Mouse (Mus musculus) ES-Bruce4 (cell line): ENCODE results near the gene Serpina3m.

Source experiments
- CTCF ChIP-seq: IDR thresholded peaks from one replicate; pipeline ENCODE4 v1.8.1; 2011; ENCODE audit warnings: low read depth, low read length
- POLR2A ChIP-seq: IDR thresholded peaks from one replicate; pipeline ENCODE4 v1.8.1; 2011; ENCODE audit warnings: low read length; ENCODE audit not compliant: insufficient read depth

DNA sequence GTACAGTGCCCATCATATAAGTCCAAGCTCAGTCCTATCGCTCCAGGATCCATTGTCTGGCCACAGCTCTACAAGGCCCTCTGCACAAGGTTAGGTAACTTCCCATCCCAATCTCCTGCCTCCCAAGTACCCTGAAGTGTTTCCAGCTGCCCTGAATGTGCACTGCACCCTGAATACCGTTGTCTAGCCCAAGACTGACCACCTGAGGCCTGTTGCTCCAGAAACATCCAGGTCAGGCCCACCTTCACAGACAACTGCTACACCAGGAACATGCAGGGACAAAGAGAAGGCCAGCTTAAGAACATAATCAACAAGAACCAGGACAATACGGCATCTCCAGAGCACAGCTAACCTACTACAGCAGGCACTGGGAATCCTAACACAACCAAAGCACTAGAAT is 31.7 kb downstream of the Serpina3m start:
- TF ChIP-seq CTCF = no peak
- TF ChIP-seq POLR2A = no peak
